Mouse (Mus musculus): ENCODE results near the gene Bcdin3d. TPM values are rescaled to one million over a fixed set of nuclear protein-coding genes. Genes with fewer than 3 reads are reported as not detected.

Gene Bcdin3d
- 17.0 and 17.4 TPM in 2 replicates for polyA plus RNA-seq (2016; fragmentation: Nextera tagmentation; extraction: Ambion mirVana)

- Histone ChIP-seq H3K9ac (peak within 1 kb of the TSS; percentile 83), H3K27me3 (replicated peaks) (no peaks in the 10 kb centered on the region), H3K4me2 (replicated peaks) (peak within 1 kb of the TSS; percentile 69), H3K36me3 (peaks cover 8% of the 10 kb centered on the region), H3K27ac (peak within 1 kb of the TSS; percentile 80), H3K4me3 (peak within 1 kb of the TSS; percentile 72), H3K4me1 (peaks cover 9% of the 10 kb centered on the region), H3K9me3 (no peaks in the 10 kb centered on the region)
- ATAC-seq (ENCODE audit: low FRiP score, low read depth) = peak; percentile 86
- WGBS = 1% methylated on average over 26 of the region's 26 CpGs
These were observed at the start of gene Bcdin3d for GRCm38 (mm10) chr15:99474576-99474926. Bcdin3d (minus strand) TSS chr15:99474730.

DNA sequence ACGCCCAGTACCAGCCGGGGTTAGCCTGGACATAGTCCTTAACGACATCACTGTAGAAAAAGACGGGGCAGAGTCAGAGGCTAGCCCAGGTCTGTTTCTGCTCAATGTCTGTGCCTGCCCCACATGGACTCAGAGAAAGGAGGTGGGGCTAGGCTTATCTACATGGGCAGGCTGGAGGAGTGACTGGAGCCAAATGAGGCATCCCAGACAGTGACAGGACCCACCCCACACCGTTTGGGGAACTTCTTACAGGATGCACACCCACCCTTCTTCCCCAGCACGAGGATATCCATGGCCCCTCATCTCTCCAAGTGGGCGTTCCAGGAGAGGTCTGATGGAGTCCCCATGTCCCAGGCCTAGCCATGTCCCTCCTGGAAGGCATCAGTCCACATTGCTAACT is 45.8 kb upstream of the Bcdin3d start:
- no peaks in the 10 kb centered on the region for H3K4me1 ChIP-seq
- H3K9ac ChIP-seq = no peak overlapping the region
- H3K4me2 ChIP-seq (replicated peaks) = no peak overlapping the region
- WGBS = 82% methylated on average over 7 of the region's 7 CpGs
- H3K9me3 ChIP-seq = no peaks in the 10 kb centered on the region
- H3K27ac ChIP-seq = no peak overlapping the region
- no peak for ATAC-seq (ENCODE audit: low FRiP score, low read depth)
- no peaks in the 10 kb centered on the region for H3K36me3 ChIP-seq
- H3K4me3 ChIP-seq = no peak overlapping the region
- H3K27me3 ChIP-seq (replicated peaks) = no peaks in the 10 kb centered on the region

DNA sequence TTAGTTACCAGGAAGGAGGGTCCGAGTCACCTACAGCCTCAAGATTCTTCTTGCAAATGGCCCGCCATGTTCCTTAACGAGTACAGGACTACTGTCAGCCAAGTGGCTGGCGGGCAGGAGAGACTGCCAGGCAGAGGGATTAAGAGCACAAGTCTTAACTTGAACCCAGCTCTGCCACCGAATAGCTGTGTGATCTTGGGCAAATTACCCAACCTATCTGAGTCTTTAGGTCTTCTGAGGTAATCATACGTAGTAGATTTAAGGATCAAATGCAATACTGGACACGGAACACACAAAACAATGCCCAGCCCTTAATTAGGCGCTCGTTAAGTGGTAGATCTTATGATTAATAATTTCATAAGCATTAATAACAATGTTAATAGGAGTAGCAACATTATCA is 45.1 kb upstream of the Bcdin3d start:
- 91% methylated on average over 9 of the region's 9 CpGs for WGBS

GRCm38 (mm10) chr15:99517715-99518114 is 43.2 kb upstream of the Bcdin3d start:
- H3K27ac ChIP-seq = no peak overlapping the region
- no peaks in the 10 kb centered on the region for H3K4me1 ChIP-seq
- whole genome bisulfite sequencing = 66% methylated on average over 7 of the region's 7 CpGs
- ATAC-seq (ENCODE audit: low FRiP score, low read depth) = no peak
- H3K4me3 ChIP-seq = no peak overlapping the region
- no peak overlapping the region for H3K4me2 ChIP-seq (replicated peaks)
- H3K27me3 ChIP-seq (replicated peaks) = no peaks in the 10 kb centered on the region
- H3K9me3 ChIP-seq = no peaks in the 10 kb centered on the region
- H3K36me3 ChIP-seq = no peaks in the 10 kb centered on the region
- no peak overlapping the region for H3K9ac ChIP-seq

More for the DNA sequence above, 45.1 kb upstream of the Bcdin3d start:
- no peak overlapping the region for H3K9ac ChIP-seq
- no peaks in the 10 kb centered on the region for H3K9me3 ChIP-seq
- ATAC-seq (ENCODE audit: low FRiP score, low read depth) = no peak
- no peaks in the 10 kb centered on the region for H3K4me1 ChIP-seq
- H3K36me3 ChIP-seq = no peaks in the 10 kb centered on the region
- H3K27me3 ChIP-seq (replicated peaks) = no peaks in the 10 kb centered on the region
- no peak overlapping the region for H3K4me2 ChIP-seq (replicated peaks)
- H3K4me3 ChIP-seq = no peak overlapping the region
- no peak overlapping the region for H3K27ac ChIP-seq

- no peaks in the 10 kb centered on the region for H3K9me3 ChIP-seq
- H3K27ac ChIP-seq = no peak overlapping the region
- H3K4me1 ChIP-seq = no peaks in the 10 kb centered on the region
- no peaks in the 10 kb centered on the region for H3K36me3 ChIP-seq
- H3K4me3 ChIP-seq = no peak overlapping the region
- no peak for ATAC-seq (ENCODE audit: low FRiP score, low read depth)
- WGBS = 49% methylated on average over 8 of the region's 8 CpGs
- no peaks in the 10 kb centered on the region for H3K27me3 ChIP-seq (replicated peaks)
- H3K9ac ChIP-seq = no peak overlapping the region
- no peak overlapping the region for H3K4me2 ChIP-seq (replicated peaks)
These were observed 42.2 kb upstream of the Bcdin3d start for GRCm38 (mm10) chr15:99516715-99517114.

DNA sequence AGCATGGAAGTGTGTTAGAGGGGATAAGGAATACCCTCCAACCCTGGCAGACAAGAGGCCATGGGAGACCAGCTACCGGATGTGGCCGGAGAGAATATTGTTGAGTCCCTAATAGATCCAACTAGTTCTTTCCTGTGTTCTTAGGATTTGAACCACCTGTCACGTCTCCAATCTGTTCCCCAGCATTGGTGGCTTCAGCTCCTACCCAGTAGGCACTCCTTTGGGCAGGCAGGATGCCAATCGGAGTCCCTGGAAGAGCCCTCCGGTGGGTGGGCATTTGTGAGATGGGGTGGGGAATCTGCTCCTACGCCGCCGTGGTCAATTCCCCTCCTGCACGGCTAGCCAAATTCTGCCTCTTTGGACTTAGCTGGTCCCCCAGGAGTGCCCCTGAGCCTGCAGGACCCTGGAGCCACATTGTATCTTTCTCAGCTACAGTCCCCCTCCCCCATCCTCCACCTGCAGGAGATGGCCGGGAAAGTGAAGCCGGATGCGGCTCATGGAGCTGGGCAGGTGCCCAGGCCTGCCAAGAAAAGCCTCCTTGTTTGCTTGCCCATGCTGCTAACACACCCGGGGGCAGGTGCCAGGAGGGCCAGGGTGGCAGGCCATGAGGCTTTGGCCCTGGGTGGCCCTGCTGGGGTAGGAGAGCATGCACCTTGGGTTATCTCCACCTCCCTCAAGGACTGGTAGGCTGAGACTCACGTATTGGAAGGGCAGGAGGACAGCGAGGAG is 37.4 kb upstream of the Bcdin3d start:
- Histone ChIP-seq H3K36me3 (no peaks in the 10 kb centered on the region), H3K9me3 (no peaks in the 10 kb centered on the region), H3K9ac (no peak overlapping the region), H3K4me3 (no peak overlapping the region), H3K27ac (no peak overlapping the region), H3K27me3 (replicated peaks) (no peaks in the 10 kb centered on the region), H3K4me1 (no peaks in the 10 kb centered on the region), H3K4me2 (replicated peaks) (no peak overlapping the region)
- 90% methylated on average over 15 of the region's 15 CpGs for WGBS
- no peak for ATAC-seq (ENCODE audit: low FRiP score, low read depth)

DNA sequence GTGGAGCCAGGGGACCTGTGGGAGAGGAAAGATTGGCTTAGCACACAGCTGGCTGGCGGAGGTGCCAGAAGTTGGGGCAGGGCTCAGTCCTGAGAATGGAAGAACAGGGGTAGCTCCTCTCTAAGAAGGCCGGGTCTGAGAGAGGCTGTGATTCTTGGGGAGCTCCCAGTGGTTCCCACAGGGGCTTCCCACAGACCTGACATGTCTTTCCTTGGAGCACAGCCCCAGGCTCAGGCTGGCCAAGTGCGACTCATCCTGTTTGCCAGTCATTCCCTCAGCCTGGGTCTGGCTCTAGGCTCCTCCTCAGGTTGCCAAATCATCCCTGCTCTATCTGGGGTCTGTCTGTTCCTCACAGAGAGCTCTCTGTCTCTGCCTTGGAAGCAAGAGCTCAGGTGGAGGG is 36.1 kb upstream of the Bcdin3d start:
- Histone ChIP-seq H3K36me3 (no peaks in the 10 kb centered on the region), H3K9me3 (no peaks in the 10 kb centered on the region), H3K9ac (no peak overlapping the region), H3K4me2 (replicated peaks) (no peak overlapping the region), H3K4me1 (peaks cover 4% of the 10 kb centered on the region; the same call in 1 of the 2 replicates), H3K27ac (no peak overlapping the region), H3K4me3 (no peak overlapping the region), H3K27me3 (replicated peaks) (no peaks in the 10 kb centered on the region)
- no peak for ATAC-seq (ENCODE audit: low FRiP score, low read depth)
- WGBS = 98% methylated on average over 3 of the region's 3 CpGs

GRCm38 (mm10) chr15:99509840-99510239 is 35.3 kb upstream of the Bcdin3d start:
- Histone ChIP-seq H3K4me2 (replicated peaks) (no peak overlapping the region), H3K4me1 (peaks cover 9% of the 10 kb centered on the region; the same call in 1 of the 2 replicates), H3K9me3 (no peaks in the 10 kb centered on the region), H3K4me3 (no peak overlapping the region), H3K9ac (no peak overlapping the region), H3K27ac (no peak overlapping the region), H3K27me3 (replicated peaks) (no peaks in the 10 kb centered on the region), H3K36me3 (no peaks in the 10 kb centered on the region)
- ATAC-seq (ENCODE audit: low FRiP score, low read depth) = no peak
- 87% methylated on average over 7 of the region's 7 CpGs for WGBS

- H3K27me3 ChIP-seq (replicated peaks) = no peaks in the 10 kb centered on the region
- no peaks in the 10 kb centered on the region for H3K9me3 ChIP-seq
- H3K9ac ChIP-seq = no peak overlapping the region
- peaks cover 25% of the 10 kb centered on the region for H3K4me1 ChIP-seq
- no peak for ATAC-seq (ENCODE audit: low FRiP score, low read depth)
- H3K27ac ChIP-seq = no peak overlapping the region
- 85% methylated on average over 15 of the region's 15 CpGs for WGBS
- no peak overlapping the region for H3K4me3 ChIP-seq
- no peaks in the 10 kb centered on the region for H3K36me3 ChIP-seq
- H3K4me2 ChIP-seq (replicated peaks) = no peak overlapping the region
These were observed 31.0 kb upstream of the Bcdin3d start for GRCm38 (mm10) chr15:99505324-99506095.

DNA sequence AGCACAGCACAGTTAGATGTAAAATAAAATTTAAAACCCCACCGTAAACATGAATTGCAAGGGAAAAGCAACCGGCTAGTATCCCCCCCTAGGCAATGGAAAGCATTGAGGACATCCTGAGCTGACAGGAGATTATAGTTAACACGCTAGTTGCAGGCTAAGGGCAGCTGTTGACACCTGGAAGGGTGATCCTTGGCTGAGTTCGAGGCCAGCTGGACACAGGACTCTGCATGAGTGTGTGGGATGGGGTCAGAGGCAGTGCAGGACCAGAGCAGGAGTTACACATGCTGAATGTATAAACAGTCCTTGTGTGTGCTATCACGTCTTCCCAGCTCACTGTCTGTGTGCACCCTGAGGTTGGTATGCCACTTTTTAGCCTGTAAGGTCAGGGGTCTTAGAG is 28.7 kb upstream of the Bcdin3d start:
- H3K27me3 ChIP-seq (replicated peaks) = no peaks in the 10 kb centered on the region; the same call in 1 of the 2 replicates
- no peaks in the 10 kb centered on the region for H3K36me3 ChIP-seq
- no peak overlapping the region for H3K4me3 ChIP-seq
- no peak overlapping the region for H3K27ac ChIP-seq
- no peak overlapping the region for H3K9ac ChIP-seq
- peaks cover 25% of the 10 kb centered on the region for H3K4me1 ChIP-seq
- no peak for ATAC-seq (ENCODE audit: low FRiP score, low read depth)
- 79% methylated on average over 5 of the region's 5 CpGs for WGBS
- H3K9me3 ChIP-seq = no peaks in the 10 kb centered on the region
- H3K4me2 ChIP-seq (replicated peaks) = no peak overlapping the region

DNA sequence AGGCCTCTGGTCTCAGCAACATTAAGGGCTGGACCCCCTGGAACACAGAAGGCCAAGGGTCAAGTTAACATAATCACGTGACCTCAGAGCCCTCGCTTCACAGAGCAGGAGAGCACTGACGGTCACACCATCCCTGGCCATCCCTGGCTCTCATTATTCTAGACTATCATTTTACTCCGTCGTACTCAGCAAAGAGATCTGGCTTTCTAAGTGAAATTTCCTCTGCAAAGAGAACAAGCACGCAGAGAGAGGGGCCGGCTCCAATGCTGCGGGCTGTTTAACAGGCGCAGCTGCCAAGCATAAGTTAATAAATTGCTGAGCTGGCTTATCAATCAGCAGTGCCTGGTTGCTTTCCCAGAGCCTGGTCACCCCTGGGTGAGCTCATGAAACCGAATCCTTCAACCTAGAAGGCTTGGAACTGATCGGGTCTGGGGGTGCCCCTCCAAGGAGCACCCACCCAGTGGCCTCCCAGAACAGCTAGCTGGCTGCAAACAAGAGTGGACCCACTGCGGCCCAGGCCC is 27.8 kb upstream of the Bcdin3d start:
- ATAC-seq (ENCODE audit: low FRiP score, low read depth) = peak; percentile 14; the same call in 1 of the 2 replicates
- no peaks in the 10 kb centered on the region for H3K36me3 ChIP-seq
- H3K27ac ChIP-seq = peak overlapping the region; percentile 66
- H3K4me2 ChIP-seq (replicated peaks) = 0 out of 2 replicates have a peak overlapping the region, but pooled peaks have one; percentile 14
- 40% methylated on average over 12 of the region's 12 CpGs for WGBS
- H3K9me3 ChIP-seq = no peaks in the 10 kb centered on the region
- H3K9ac ChIP-seq = no peak overlapping the region
- H3K4me3 ChIP-seq = no peak overlapping the region
- H3K4me1 ChIP-seq = peaks cover 30% of the 10 kb centered on the region
- no peaks in the 10 kb centered on the region; the same call in 1 of the 2 replicates for H3K27me3 ChIP-seq (replicated peaks)
